Mouse (Mus musculus): ENCODE measurements around the gene Plekha3. TPM values are rescaled to one million over a fixed set of nuclear protein-coding genes. Genes with fewer than 3 reads are reported as not detected.

Gene Plekha3
- polyA plus RNA-seq, 1 experiment from 2014 or later = 0.54 TPM

- Histone ChIP-seq H3K27me3 (ENCODE audit: control insufficient read depth, insufficient read depth, low read depth, low read length) (no peaks in the 10 kb centered on the region), H3K36me3 (ENCODE audit: control insufficient read depth, insufficient read depth) (peaks cover 13% of the 10 kb centered on the region), H3K4me3 (ENCODE audit: low read depth, low read length) (no peak overlapping the region), H3K4me2 (ENCODE audit: low read depth, low read length) (no peak overlapping the region), H3K9ac (ENCODE audit: low read depth, low read length) (no peak overlapping the region), H3K4me1 (ENCODE audit: control insufficient read depth, low read depth, low read length) (no peaks in the 10 kb centered on the region), H3K9me3 (replicated peaks; ENCODE audit: control insufficient read depth, low read length) (no peaks in the 10 kb centered on the region), H3K27ac (ENCODE audit: low read length) (no peak overlapping the region)
- peak; percentile 54 for ATAC-seq (ENCODE audit: low read depth)
- 57% methylated on average over 12 of the region's 12 CpGs for WGBS (ENCODE audit: insufficient replicate concordance)
These were observed 15.5 kb downstream of the Plekha3 start for GRCm38 (mm10) chr2:76690436-76691204.

GRCm38 (mm10) chr2:76693765-76694164 lies 18.7 kb downstream of the Plekha3 start:
- Histone ChIP-seq H3K9me3 (replicated peaks; ENCODE audit: control insufficient read depth, low read length) (no peaks in the 10 kb centered on the region), H3K9ac (ENCODE audit: low read depth, low read length) (no peak overlapping the region), H3K36me3 (ENCODE audit: control insufficient read depth, insufficient read depth) (peaks cover 2% of the 10 kb centered on the region), H3K4me2 (ENCODE audit: low read depth, low read length) (no peak overlapping the region), H3K27me3 (ENCODE audit: control insufficient read depth, insufficient read depth, low read depth, low read length) (no peaks in the 10 kb centered on the region), H3K4me1 (ENCODE audit: control insufficient read depth, low read depth, low read length) (no peaks in the 10 kb centered on the region), H3K27ac (ENCODE audit: low read length) (no peak overlapping the region), H3K4me3 (ENCODE audit: low read depth, low read length) (no peak overlapping the region)
- no peak for ATAC-seq (ENCODE audit: low read depth)
- WGBS (ENCODE audit: insufficient replicate concordance) = 71% methylated on average over 5 of the region's 5 CpGs

GRCm38 (mm10) chr2:76695290-76695689 lies 20.2 kb downstream of the Plekha3 start:
- Histone ChIP-seq H3K27me3 (ENCODE audit: control insufficient read depth, insufficient read depth, low read depth, low read length) (no peaks in the 10 kb centered on the region), H3K27ac (ENCODE audit: low read length) (no peak overlapping the region), H3K4me2 (ENCODE audit: low read depth, low read length) (no peak overlapping the region), H3K36me3 (ENCODE audit: control insufficient read depth, insufficient read depth) (peaks cover 2% of the 10 kb centered on the region), H3K4me3 (ENCODE audit: low read depth, low read length) (no peak overlapping the region), H3K9me3 (replicated peaks; ENCODE audit: control insufficient read depth, low read length) (no peaks in the 10 kb centered on the region), H3K9ac (ENCODE audit: low read depth, low read length) (no peak overlapping the region), H3K4me1 (ENCODE audit: control insufficient read depth, low read depth, low read length) (no peaks in the 10 kb centered on the region)
- no peak for ATAC-seq (ENCODE audit: low read depth)
- 46% methylated on average over 6 of the region's 6 CpGs for WGBS (ENCODE audit: insufficient replicate concordance)

GRCm38 (mm10) chr2:76702188-76702587 lies 27.1 kb downstream of the Plekha3 start:
- ATAC-seq (ENCODE audit: low read depth) = no peak
- H3K9ac ChIP-seq (ENCODE audit: low read depth, low read length) = no peak overlapping the region
- H3K27me3 ChIP-seq (ENCODE audit: control insufficient read depth, insufficient read depth, low read depth, low read length) = no peaks in the 10 kb centered on the region

GRCm38 (mm10) chr2:76702751-76703150 lies 27.7 kb downstream of the Plekha3 start:
- ATAC-seq (ENCODE audit: low read depth) = no peak

More at GRCm38 (mm10) chr2:76702188-76702587, 27.1 kb downstream of the Plekha3 start:
- H3K4me3 ChIP-seq (ENCODE audit: low read depth, low read length) = no peak overlapping the region
- WGBS (ENCODE audit: insufficient replicate concordance) = 76% methylated on average over 3 of the region's 3 CpGs
- no peak overlapping the region for H3K4me2 ChIP-seq (ENCODE audit: low read depth, low read length)
- no peaks in the 10 kb centered on the region for H3K4me1 ChIP-seq (ENCODE audit: control insufficient read depth, low read depth, low read length)
- H3K9me3 ChIP-seq (replicated peaks; ENCODE audit: control insufficient read depth, low read length) = no peaks in the 10 kb centered on the region
- H3K36me3 ChIP-seq (ENCODE audit: control insufficient read depth, insufficient read depth) = no peaks in the 10 kb centered on the region; the same call in 1 of the 2 replicates
- H3K27ac ChIP-seq (ENCODE audit: low read length) = no peak overlapping the region

GRCm38 (mm10) chr2:76705655-76706054 lies 30.6 kb downstream of the Plekha3 start:
- Histone ChIP-seq H3K9ac (ENCODE audit: low read depth, low read length) (no peak overlapping the region), H3K4me2 (ENCODE audit: low read depth, low read length) (no peak overlapping the region), H3K4me1 (ENCODE audit: control insufficient read depth, low read depth, low read length) (no peaks in the 10 kb centered on the region), H3K36me3 (ENCODE audit: control insufficient read depth, insufficient read depth) (peaks cover 4% of the 10 kb centered on the region; the same call in 1 of the 2 replicates), H3K27ac (ENCODE audit: low read length) (no peak overlapping the region), H3K4me3 (ENCODE audit: low read depth, low read length) (no peak overlapping the region), H3K9me3 (replicated peaks; ENCODE audit: control insufficient read depth, low read length) (peaks cover 11% of the 10 kb centered on the region), H3K27me3 (ENCODE audit: control insufficient read depth, insufficient read depth, low read depth, low read length) (no peaks in the 10 kb centered on the region)
- no peak for ATAC-seq (ENCODE audit: low read depth)
- WGBS (ENCODE audit: insufficient replicate concordance) = 83% methylated on average over 13 of the region's 13 CpGs

More at GRCm38 (mm10) chr2:76702751-76703150, 27.7 kb downstream of the Plekha3 start:
- Histone ChIP-seq H3K36me3 (ENCODE audit: control insufficient read depth, insufficient read depth) (no peaks in the 10 kb centered on the region; the same call in 1 of the 2 replicates), H3K9ac (ENCODE audit: low read depth, low read length) (no peak overlapping the region), H3K4me2 (ENCODE audit: low read depth, low read length) (no peak overlapping the region), H3K9me3 (replicated peaks; ENCODE audit: control insufficient read depth, low read length) (no peaks in the 10 kb centered on the region), H3K4me1 (ENCODE audit: control insufficient read depth, low read depth, low read length) (no peaks in the 10 kb centered on the region), H3K27me3 (ENCODE audit: control insufficient read depth, insufficient read depth, low read depth, low read length) (no peaks in the 10 kb centered on the region), H3K4me3 (ENCODE audit: low read depth, low read length) (no peak overlapping the region), H3K27ac (ENCODE audit: low read length) (no peak overlapping the region)
- WGBS (ENCODE audit: insufficient replicate concordance) = 71% methylated on average over 5 of the region's 5 CpGs

GRCm38 (mm10) chr2:76708512-76708911 lies 33.4 kb downstream of the Plekha3 start:
- H3K4me3 ChIP-seq (ENCODE audit: low read depth, low read length) = no peak overlapping the region
- H3K36me3 ChIP-seq (ENCODE audit: control insufficient read depth, insufficient read depth) = peaks cover 4% of the 10 kb centered on the region; the same call in 1 of the 2 replicates
- H3K4me1 ChIP-seq (ENCODE audit: control insufficient read depth, low read depth, low read length) = no peaks in the 10 kb centered on the region
- no peak overlapping the region for H3K27ac ChIP-seq (ENCODE audit: low read length)
- peaks cover 17% of the 10 kb centered on the region for H3K9me3 ChIP-seq (replicated peaks; ENCODE audit: control insufficient read depth, low read length)
- no peaks in the 10 kb centered on the region for H3K27me3 ChIP-seq (ENCODE audit: control insufficient read depth, insufficient read depth, low read depth, low read length)
- H3K9ac ChIP-seq (ENCODE audit: low read depth, low read length) = no peak overlapping the region
- 74% methylated on average over 3 of the region's 3 CpGs for WGBS (ENCODE audit: insufficient replicate concordance)
- ATAC-seq (ENCODE audit: low read depth) = no peak
- H3K4me2 ChIP-seq (ENCODE audit: low read depth, low read length) = no peak overlapping the region

GRCm38 (mm10) chr2:76714984-76715383 lies 39.9 kb downstream of the Plekha3 start:
- WGBS (ENCODE audit: insufficient replicate concordance) = 54% methylated on average over 8 of the region's 8 CpGs
- Histone ChIP-seq H3K27ac (ENCODE audit: low read length) (no peak overlapping the region), H3K9me3 (replicated peaks; ENCODE audit: control insufficient read depth, low read length) (peaks cover 8% of the 10 kb centered on the region), H3K27me3 (ENCODE audit: control insufficient read depth, insufficient read depth, low read depth, low read length) (no peaks in the 10 kb centered on the region), H3K4me3 (ENCODE audit: low read depth, low read length) (no peak overlapping the region), H3K9ac (ENCODE audit: low read depth, low read length) (no peak overlapping the region), H3K4me1 (ENCODE audit: control insufficient read depth, low read depth, low read length) (no peaks in the 10 kb centered on the region), H3K4me2 (ENCODE audit: low read depth, low read length) (no peak overlapping the region), H3K36me3 (ENCODE audit: control insufficient read depth, insufficient read depth) (no peaks in the 10 kb centered on the region)
- ATAC-seq (ENCODE audit: low read depth) = no peak

- Histone ChIP-seq H3K9me3 (replicated peaks; ENCODE audit: control insufficient read depth, low read length) (peaks cover 2% of the 10 kb centered on the region), H3K27me3 (ENCODE audit: control insufficient read depth, insufficient read depth, low read depth, low read length) (no peaks in the 10 kb centered on the region), H3K36me3 (ENCODE audit: control insufficient read depth, insufficient read depth) (no peaks in the 10 kb centered on the region), H3K27ac (ENCODE audit: low read length) (no peak overlapping the region), H3K4me3 (ENCODE audit: low read depth, low read length) (no peak overlapping the region), H3K4me1 (ENCODE audit: control insufficient read depth, low read depth, low read length) (no peaks in the 10 kb centered on the region), H3K4me2 (ENCODE audit: low read depth, low read length) (no peak overlapping the region), H3K9ac (ENCODE audit: low read depth, low read length) (no peak overlapping the region)
- ATAC-seq (ENCODE audit: low read depth) = no peak
- 88% methylated on average over 14 of the region's 14 CpGs for WGBS (ENCODE audit: insufficient replicate concordance)
These were observed 44.6 kb downstream of the Plekha3 start for GRCm38 (mm10) chr2:76719650-76720049.
